Mouse (Mus musculus) stomach, embryonic 16.5 days (tissue): ENCODE results near the gene Adssl1. TPM values are rescaled to one million over a fixed set of nuclear protein-coding genes. Genes with fewer than 3 reads are reported as not detected.

Source experiments
- ATAC-seq: fragments of 200-750 bp; cut with Nextera tagmentation; 2 replicates; pipeline ENCODE4 v1.8.0; 2017; ENCODE audit warnings: moderate number of reproducible peaks, moderate TSS enrichment; ENCODE audit not compliant: insufficient read depth, low FRiP score
- H3K27ac ChIP-seq: fragments of 300-500 bp; sonication (generic); 2 replicates; pipeline ENCODE4 v1.5.1; 2014; ENCODE audit warnings: low read length
- H3K27me3 ChIP-seq: fragments of 300-500 bp; sonication (generic); 2 replicates; pipeline ENCODE4 v1.6.1; 2014; ENCODE audit warnings: low read length, control low read depth, mixed read lengths; ENCODE audit not compliant: control insufficient read depth, insufficient read depth
- H3K36me3 ChIP-seq: fragments of 300-500 bp; sonication (generic); 2 replicates; pipeline ENCODE4 v1.6.1; 2014; ENCODE audit warnings: low read length; ENCODE audit not compliant: control insufficient read depth, insufficient read depth
- H3K4me1 ChIP-seq: fragments of 300-500 bp; sonication (generic); 2 replicates; pipeline ENCODE4 v1.6.1; 2014; ENCODE audit warnings: low read length, control low read depth, mixed read lengths; ENCODE audit not compliant: control insufficient read depth, insufficient read depth
- H3K4me2 ChIP-seq: fragments of 300-500 bp; sonication (generic); 2 replicates; pipeline ENCODE4 v1.6.1; 2014; ENCODE audit warnings: low read depth, low read length, mixed read lengths
- H3K4me3 ChIP-seq: fragments of 300-500 bp; sonication (generic); replicated peaks from 2 replicates; pipeline ENCODE4 v1.5.1; 2014; ENCODE audit warnings: mild to moderate bottlenecking, low read length
- H3K9ac ChIP-seq: fragments of 300-500 bp; sonication (generic); 2 replicates; pipeline ENCODE4 v1.6.1; 2014; ENCODE audit warnings: low read length
- H3K9me3 ChIP-seq: fragments of 300-500 bp; sonication (generic); replicated peaks from 2 replicates; pipeline ENCODE4 v1.6.1; 2016; ENCODE audit warnings: low read length, control low read depth; ENCODE audit not compliant: control insufficient read depth
- WGBS: fragments of 180-500 bp; shearing (Covaris S2); extraction: QIAGEN DNeasy Blood & Tissue Kit; methylation state at CpG from one replicate; pipeline ENCODE4 v1.1.7; 2014; 5-methylcytosine and 5-hydroxymethylcytosine counted together
- polyA plus RNA-seq: library from polyadenylated mRNA; unstranded; fragments of >200 nt; fragmentation: Nextera tagmentation; extraction: Ambion mirVana; gene quantifications from 2 replicates; pipeline ENCODE4 v1.2.1, GENCODE M21; 2015

Adssl1 gene
- polyA plus RNA-seq, 1 experiment from 2014 or later, result 10.3 TPM

- Histone ChIP-seq H3K27ac (no peak overlapping the region), H3K4me3 (no peak overlapping the region), H3K9me3 (no peaks in the 10 kb centered on the region), H3K4me1 (peaks cover 14% of the 10 kb centered on the region), H3K36me3 (no peaks in the 10 kb centered on the region), H3K27me3 (no peaks in the 10 kb centered on the region), H3K4me2 (no peak overlapping the region), H3K9ac (no peak overlapping the region)
- 88% methylated on average over 6 of the region's 6 CpGs for WGBS
- ATAC-seq, result no peak
Observed at GRCm38 (mm10) chr12:112643126-112643525, 23.3 kb downstream of the Adssl1 start.

DNA sequence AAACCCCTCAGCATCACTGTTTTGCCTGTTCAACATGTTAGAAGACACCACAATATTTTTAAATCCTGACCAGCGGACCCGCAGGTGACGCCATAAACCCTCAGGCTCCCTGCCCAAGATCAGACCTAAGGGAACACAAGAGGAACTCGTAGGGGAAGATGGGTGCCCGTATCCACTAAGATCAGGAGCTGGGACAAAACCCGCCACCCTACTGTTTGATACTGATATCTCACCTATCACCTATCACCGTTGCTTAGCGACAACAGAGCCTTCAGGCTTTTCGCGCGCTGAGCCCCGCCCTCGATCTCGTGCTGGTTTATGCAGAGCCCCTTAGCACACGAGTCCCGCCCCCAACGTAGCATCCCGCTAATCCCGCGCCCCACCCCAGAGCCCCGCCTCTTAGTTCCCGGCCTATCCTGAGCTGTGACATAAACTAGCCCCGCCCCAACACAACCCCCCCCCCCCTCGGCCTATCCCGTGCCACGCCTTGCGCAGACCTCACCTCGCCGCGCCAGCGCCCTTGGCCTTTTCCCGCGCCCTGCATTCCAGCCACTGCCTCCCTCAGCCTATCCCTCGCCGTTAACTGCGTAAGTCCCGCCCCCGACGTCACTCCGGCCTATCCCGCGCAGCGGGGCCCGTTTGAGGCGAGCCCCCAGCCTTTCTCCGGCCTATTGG, 24.5 kb downstream of the Adssl1 start, which contains the start of gene Siva1:
Gene Siva1, plus strand, starts transcription at position 500 of the 675 bp plus-strand sequence.
- Histone ChIP-seq H3K9ac (peak within 1 kb of the TSS; percentile 89), H3K36me3 (no peaks in the 10 kb centered on the region; the same call in 1 of the 2 replicates), H3K27ac (peak within 1 kb of the TSS; percentile 90), H3K4me1 (peaks cover 14% of the 10 kb centered on the region), H3K4me3 (peak within 1 kb of the TSS; percentile 67), H3K4me2 (peak within 1 kb of the TSS; percentile 74), H3K27me3 (no peaks in the 10 kb centered on the region), H3K9me3 (no peaks in the 10 kb centered on the region)
- ATAC-seq, result peak; percentile 96
- 2% methylated on average over 46 of the region's 46 CpGs for WGBS

- H3K36me3 ChIP-seq, result no peaks in the 10 kb centered on the region; the same call in 1 of the 2 replicates
- H3K4me3 ChIP-seq, result peak overlapping the region; percentile 67
- H3K9ac ChIP-seq, result peak overlapping the region; percentile 89
- peaks cover 14% of the 10 kb centered on the region for H3K4me1 ChIP-seq
- peak overlapping the region; percentile 90 for H3K27ac ChIP-seq
- H3K9me3 ChIP-seq, result no peaks in the 10 kb centered on the region
- H3K4me2 ChIP-seq, result peak overlapping the region; percentile 74
- peak; percentile 15; the same call in 1 of the 2 replicates for ATAC-seq
- WGBS, result under 1% methylated on average over 75 of the region's 75 CpGs
- H3K27me3 ChIP-seq, result no peaks in the 10 kb centered on the region
Observed at GRCm38 (mm10) chr12:112644855-112645506, 25.1 kb downstream of the Adssl1 start.

DNA sequence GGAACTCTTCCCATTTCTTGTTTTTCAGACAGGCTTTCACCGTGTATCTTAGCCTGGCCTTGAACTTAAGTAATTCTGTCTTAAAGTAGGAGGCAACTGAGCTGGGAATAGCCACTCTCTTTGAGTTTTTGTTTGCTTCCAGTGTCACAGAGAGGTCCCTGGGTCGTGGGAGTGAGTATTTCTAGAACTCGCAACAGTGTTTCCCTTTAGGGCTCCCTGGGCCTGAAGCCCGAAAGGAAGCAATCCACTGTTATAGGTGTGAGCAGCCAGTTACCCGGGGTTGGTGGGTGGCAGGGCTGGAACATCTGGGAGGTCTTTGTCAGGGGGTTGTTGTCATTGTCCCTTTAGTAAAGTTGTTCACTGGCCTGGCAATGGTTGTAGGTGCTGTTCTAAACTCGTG, 26.3 kb downstream of the Adssl1 start:
- no peak for ATAC-seq
- Histone ChIP-seq H3K36me3 (no peaks in the 10 kb centered on the region; the same call in 1 of the 2 replicates), H3K27me3 (no peaks in the 10 kb centered on the region), H3K27ac (no peak overlapping the region; the same call in 1 of the 2 replicates), H3K4me3 (peak overlapping the region; percentile 67), H3K4me2 (peak overlapping the region; percentile 74), H3K4me1 (peaks cover 14% of the 10 kb centered on the region), H3K9me3 (no peaks in the 10 kb centered on the region), H3K9ac (peak overlapping the region; percentile 89)
- 46% methylated on average over 6 of the region's 6 CpGs for WGBS

GRCm38 (mm10) chr12:112648081-112648480, 28.2 kb downstream of the Adssl1 start:
- H3K9me3 ChIP-seq, result no peaks in the 10 kb centered on the region
- no peak for ATAC-seq
- no peaks in the 10 kb centered on the region for H3K27me3 ChIP-seq
- H3K4me1 ChIP-seq, result peaks cover 14% of the 10 kb centered on the region
- no peak overlapping the region for H3K4me2 ChIP-seq
- 90% methylated on average over 5 of the region's 5 CpGs for WGBS
- no peak overlapping the region for H3K4me3 ChIP-seq
- H3K27ac ChIP-seq, result no peak overlapping the region
- peaks cover 6% of the 10 kb centered on the region; the same call in 1 of the 2 replicates for H3K36me3 ChIP-seq
- no peak overlapping the region for H3K9ac ChIP-seq

- H3K4me2 ChIP-seq, result no peak overlapping the region
- peaks cover 10% of the 10 kb centered on the region; the same call in 1 of the 2 replicates for H3K4me1 ChIP-seq
- no peak for ATAC-seq
- H3K27me3 ChIP-seq, result no peaks in the 10 kb centered on the region
- no peak overlapping the region for H3K27ac ChIP-seq
- H3K9ac ChIP-seq, result no peak overlapping the region
- 74% methylated on average over 5 of the region's 5 CpGs for WGBS
- H3K4me3 ChIP-seq, result no peak overlapping the region
- H3K36me3 ChIP-seq, result peaks cover 25% of the 10 kb centered on the region
- H3K9me3 ChIP-seq, result no peaks in the 10 kb centered on the region
Observed at GRCm38 (mm10) chr12:112651778-112652439, 32.1 kb downstream of the Adssl1 start.

DNA sequence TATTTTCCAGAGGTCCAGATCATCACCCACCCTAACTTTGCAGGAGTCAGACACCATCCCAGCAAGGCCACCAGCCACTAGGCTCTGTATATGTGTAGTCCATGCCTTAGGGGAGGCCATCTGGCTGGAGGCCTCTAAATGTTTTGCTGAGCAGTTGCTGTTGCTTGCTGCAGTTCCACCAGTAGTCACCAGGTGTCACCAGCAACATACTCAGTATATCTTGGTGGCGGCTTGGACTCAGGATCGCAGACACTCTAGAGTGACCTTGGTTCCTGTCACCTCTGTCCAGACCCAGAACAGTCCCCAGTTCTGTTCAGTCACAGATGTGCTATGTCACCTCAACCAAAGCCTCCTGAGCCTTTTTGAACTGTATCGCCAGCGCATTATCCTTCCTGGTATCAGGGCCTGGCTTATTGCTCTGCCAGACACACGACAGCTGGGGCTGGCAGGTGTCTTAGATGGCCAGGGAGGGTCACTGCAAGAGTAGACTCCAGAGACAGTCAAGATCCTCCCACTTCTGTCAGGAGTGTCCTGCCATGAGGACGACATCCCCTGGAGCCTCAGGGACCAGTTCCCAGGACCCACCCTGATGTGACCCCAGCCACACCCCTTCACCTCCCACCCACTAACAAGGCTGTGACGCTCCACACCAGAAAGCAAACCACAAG, 33.4 kb downstream of the Adssl1 start:
- Histone ChIP-seq H3K9ac (no peak overlapping the region), H3K4me1 (peaks cover 10% of the 10 kb centered on the region; the same call in 1 of the 2 replicates), H3K4me3 (no peak overlapping the region), H3K4me2 (no peak overlapping the region), H3K9me3 (no peaks in the 10 kb centered on the region), H3K36me3 (peaks cover 35% of the 10 kb centered on the region), H3K27ac (0 out of 2 replicates have a peak overlapping the region, but pooled peaks have one; percentile 17), H3K27me3 (no peaks in the 10 kb centered on the region)
- WGBS, result 36% methylated on average over 7 of the region's 7 CpGs
- ATAC-seq, result peak; percentile 54

- Histone ChIP-seq H3K4me1 (peaks cover 10% of the 10 kb centered on the region; the same call in 1 of the 2 replicates), H3K36me3 (peaks cover 42% of the 10 kb centered on the region), H3K4me3 (no peak overlapping the region), H3K9ac (no peak overlapping the region), H3K4me2 (no peak overlapping the region), H3K9me3 (no peaks in the 10 kb centered on the region), H3K27ac (no peak overlapping the region; the same call in 1 of the 2 replicates), H3K27me3 (no peaks in the 10 kb centered on the region)
- WGBS, result 89% methylated on average over 5 of the region's 5 CpGs
- no peak for ATAC-seq
Observed at GRCm38 (mm10) chr12:112654076-112654475, 34.2 kb downstream of the Adssl1 start.
